Mouse (Mus musculus) forebrain, embryonic 10.5 days (tissue): ENCODE measurements around the gene Spag9. TPM values are rescaled to one million over a fixed set of nuclear protein-coding genes. Genes with fewer than 3 reads are reported as not detected.
"Not testable (repeated sequence)": the region's sequence is repeated elsewhere in the genome, so short reads cannot be mapped to it uniquely, and the experiment has no call there.

Experiments
- DNase-seq: peaks from one replicate; pipeline ENCODE4 v3.0.0-alpha.2; 2017; ENCODE audit warnings: low spot score; ENCODE audit errors: extremely low spot score
- H3K27ac ChIP-seq: fragments of 300-500 bp; sonication (generic); 2 replicates; pipeline ENCODE4 v1.5.1; 2016; ENCODE audit warnings: mild to moderate bottlenecking
- H3K27me3 ChIP-seq: fragments of 300-500 bp; sonication (generic); 2 replicates; pipeline ENCODE4 v1.6.1; 2016; ENCODE audit warnings: mild to moderate bottlenecking; ENCODE audit not compliant: poor library complexity, severe bottlenecking
- H3K36me3 ChIP-seq: fragments of 300-500 bp; sonication (generic); replicated peaks from 2 replicates; pipeline ENCODE4 v1.6.1; 2016; ENCODE audit warnings: mild to moderate bottlenecking, moderate library complexity
- H3K4me1 ChIP-seq: fragments of 300-500 bp; sonication (generic); 2 replicates; pipeline ENCODE4 v1.6.1; 2016
- H3K4me3 ChIP-seq: fragments of 300-500 bp; sonication (generic); 2 replicates; pipeline ENCODE4 v1.5.1; 2016; ENCODE audit warnings: mild to moderate bottlenecking, moderate library complexity
- H3K9me3 ChIP-seq: fragments of 300-500 bp; sonication (generic); 2 replicates; pipeline ENCODE4 v1.6.1; 2016; ENCODE audit warnings: mild to moderate bottlenecking, moderate library complexity
- WGBS: fragments of 180-500 bp; shearing (Covaris S2); methylation state at CpG from one replicate; pipeline ENCODE4 v1.1.7; 2016; 5-methylcytosine and 5-hydroxymethylcytosine counted together
- polyA plus RNA-seq: library from polyadenylated mRNA; unstranded; fragments of >200 nt; fragmentation: Nextera tagmentation; extraction: Ambion mirVana; gene quantifications from 2 replicates; pipeline ENCODE4 v1.2.1, GENCODE M21; 2016

Gene Spag9
- polyA plus RNA-seq, 1 experiment from 2014 or later: 51.3 TPM

GRCm38 (mm10) chr11:94035974-94036373, 40.1 kb downstream of the Spag9 start:
- no peak overlapping the region for H3K27ac ChIP-seq
- no peak for DNase-seq
- 52% methylated on average over 2 of the region's 2 CpGs for WGBS
- H3K36me3 ChIP-seq: peaks cover 8% of the 10 kb centered on the region
- no peaks in the 10 kb centered on the region for H3K9me3 ChIP-seq
- H3K4me1 ChIP-seq: peaks cover 9% of the 10 kb centered on the region
- H3K27me3 ChIP-seq: no peaks in the 10 kb centered on the region
- no peak overlapping the region for H3K4me3 ChIP-seq

GRCm38 (mm10) chr11:94041475-94041874, 45.6 kb downstream of the Spag9 start:
- no peak for DNase-seq
- 0 out of 2 replicates have a peak overlapping the region, but pooled peaks have one; percentile 35 for H3K27ac ChIP-seq
- no peaks in the 10 kb centered on the region for H3K27me3 ChIP-seq
- peaks cover 8% of the 10 kb centered on the region for H3K36me3 ChIP-seq
- 78% methylated on average over 1 of the region's 1 CpGs for WGBS
- H3K4me3 ChIP-seq: no peak overlapping the region
- no peaks in the 10 kb centered on the region for H3K9me3 ChIP-seq
- H3K4me1 ChIP-seq: peaks cover 48% of the 10 kb centered on the region

DNA sequence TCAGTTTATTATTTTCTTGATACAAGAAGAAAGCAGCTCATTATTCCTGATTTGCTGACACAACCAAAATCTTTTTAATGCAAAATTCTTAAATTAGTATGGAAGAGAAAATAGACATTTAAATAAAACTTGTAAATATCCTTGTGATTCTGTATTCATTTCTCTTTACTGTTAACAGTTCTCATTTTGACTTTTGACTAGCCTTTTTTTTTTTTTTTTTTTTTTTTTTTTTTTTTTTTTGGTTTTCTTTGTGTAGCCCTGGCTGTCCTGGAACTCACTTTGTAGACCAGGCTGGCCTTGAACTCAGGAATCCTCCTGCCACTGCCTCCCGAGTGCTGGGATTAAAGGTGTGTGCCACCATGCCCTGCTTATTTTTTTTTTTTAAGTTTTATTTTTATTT, 46.4 kb downstream of the Spag9 start:
- 90% methylated on average over 1 of the region's 1 CpGs for WGBS
- not testable (repeated sequence) for H3K4me3 ChIP-seq

GRCm38 (mm10) chr11:94043998-94044985, 48.4 kb downstream of the Spag9 start:
- no peaks in the 10 kb centered on the region for H3K9me3 ChIP-seq
- WGBS: 5% methylated on average over 22 of the region's 22 CpGs
- peaks cover 60% of the 10 kb centered on the region for H3K4me1 ChIP-seq
- peak overlapping the region; percentile 65 for H3K4me3 ChIP-seq
- H3K36me3 ChIP-seq: peaks cover 17% of the 10 kb centered on the region
- DNase-seq: peak; percentile 95
- H3K27ac ChIP-seq: peak overlapping the region; percentile 92
- no peaks in the 10 kb centered on the region for H3K27me3 ChIP-seq

More for the DNA sequence above, 46.4 kb downstream of the Spag9 start:
- DNase-seq, H3K27ac ChIP-seq, H3K9me3 ChIP-seq, H3K27me3 ChIP-seq, H3K36me3 ChIP-seq: not testable (repeated sequence)
- peaks cover 57% of the 10 kb centered on the region for H3K4me1 ChIP-seq

GRCm38 (mm10) chr11:94045016-94045415, 49.1 kb downstream of the Spag9 start:
- WGBS: 7% methylated on average over 4 of the region's 4 CpGs
- peak overlapping the region; percentile 65 for H3K4me3 ChIP-seq
- DNase-seq: peak; percentile 43
- H3K4me1 ChIP-seq: peaks cover 56% of the 10 kb centered on the region
- no peaks in the 10 kb centered on the region for H3K9me3 ChIP-seq
- H3K27me3 ChIP-seq: no peaks in the 10 kb centered on the region
- H3K27ac ChIP-seq: peak overlapping the region; percentile 92
- H3K36me3 ChIP-seq: peaks cover 24% of the 10 kb centered on the region

- Histone ChIP-seq H3K36me3 (peaks cover 47% of the 10 kb centered on the region), H3K4me1 (peaks cover 41% of the 10 kb centered on the region), H3K27me3 (no peaks in the 10 kb centered on the region), H3K4me3 (peak overlapping the region; percentile 65; the same call in 1 of the 2 replicates), H3K9me3 (no peaks in the 10 kb centered on the region), H3K27ac (peak overlapping the region; percentile 41; the same call in 1 of the 2 replicates)
- no peak for DNase-seq
- 76% methylated on average over 2 of the region's 2 CpGs for WGBS
Observed at GRCm38 (mm10) chr11:94047288-94047687, 51.4 kb downstream of the Spag9 start.

DNA sequence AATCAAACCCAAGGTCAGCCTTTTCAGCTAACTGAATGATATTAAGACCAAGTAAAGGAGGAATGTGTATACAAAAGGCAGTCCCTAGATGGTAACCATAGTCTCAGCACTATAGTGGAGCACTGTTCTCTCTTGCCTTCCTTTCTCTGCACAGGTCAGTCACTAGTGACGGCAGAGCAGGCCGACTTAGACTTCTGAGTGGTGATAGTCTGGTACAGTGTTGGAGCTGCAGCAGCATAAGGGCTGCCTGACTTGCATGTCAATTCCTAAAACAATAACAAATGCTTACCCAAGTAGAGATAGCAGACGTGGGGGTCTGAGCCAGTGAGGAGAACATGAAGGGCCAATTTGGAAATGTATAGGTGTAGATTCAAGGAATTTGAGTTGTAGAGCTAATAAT, 58.3 kb downstream of the Spag9 start:
- H3K27ac ChIP-seq: no peak overlapping the region
- H3K36me3 ChIP-seq: peaks cover 95% of the 10 kb centered on the region

GRCm38 (mm10) chr11:94054901-94055300, 59.0 kb downstream of the Spag9 start:
- Histone ChIP-seq H3K27ac (no peak overlapping the region), H3K4me1 (peaks cover 4% of the 10 kb centered on the region; the same call in 1 of the 2 replicates), H3K4me3 (no peak overlapping the region), H3K36me3 (peaks cover 95% of the 10 kb centered on the region), H3K27me3 (no peaks in the 10 kb centered on the region), H3K9me3 (no peaks in the 10 kb centered on the region)
- WGBS: 91% methylated on average over 3 of the region's 3 CpGs
- no peak for DNase-seq

More for the DNA sequence above, 58.3 kb downstream of the Spag9 start:
- H3K27me3 ChIP-seq: no peaks in the 10 kb centered on the region
- no peaks in the 10 kb centered on the region for H3K9me3 ChIP-seq
- peaks cover 4% of the 10 kb centered on the region; the same call in 1 of the 2 replicates for H3K4me1 ChIP-seq
- H3K4me3 ChIP-seq: no peak overlapping the region
- DNase-seq: no peak
- 88% methylated on average over 3 of the region's 3 CpGs for WGBS

DNA sequence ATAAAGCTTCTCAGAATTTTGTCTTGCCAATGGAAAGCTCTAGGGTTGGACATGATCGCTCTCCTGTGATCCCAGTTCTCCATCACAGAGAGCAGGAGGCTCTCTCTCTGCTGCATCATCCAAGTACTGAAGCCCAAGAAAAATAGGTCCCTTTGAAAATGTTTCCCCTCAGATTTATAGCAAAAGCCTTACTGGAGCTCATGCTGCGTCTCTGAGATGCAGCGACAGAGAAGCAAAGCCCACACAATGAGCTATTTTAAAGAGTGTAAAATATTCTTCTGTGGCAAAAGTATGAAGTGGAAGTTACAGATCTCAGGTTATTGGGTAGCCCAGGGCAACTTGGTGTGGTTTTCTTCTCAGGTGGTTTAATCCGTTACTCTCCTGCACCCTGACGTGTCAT, 68.0 kb downstream of the Spag9 start:
- Histone ChIP-seq H3K36me3 (peaks cover 92% of the 10 kb centered on the region), H3K27me3 (no peaks in the 10 kb centered on the region), H3K4me3 (no peak overlapping the region), H3K9me3 (no peaks in the 10 kb centered on the region), H3K27ac (no peak overlapping the region), H3K4me1 (no peaks in the 10 kb centered on the region)
- DNase-seq: no peak
- 95% methylated on average over 5 of the region's 5 CpGs for WGBS

- peaks cover 93% of the 10 kb centered on the region for H3K36me3 ChIP-seq
- no peaks in the 10 kb centered on the region for H3K9me3 ChIP-seq
- WGBS: 89% methylated on average over 2 of the region's 2 CpGs
- H3K27me3 ChIP-seq: no peaks in the 10 kb centered on the region
- DNase-seq: no peak
- H3K4me3 ChIP-seq: no peak overlapping the region
- H3K4me1 ChIP-seq: no peaks in the 10 kb centered on the region
- H3K27ac ChIP-seq: no peak overlapping the region
Observed at GRCm38 (mm10) chr11:94070455-94070854, 74.6 kb downstream of the Spag9 start.

GRCm38 (mm10) chr11:94073283-94073682, 77.4 kb downstream of the Spag9 start:
- H3K4me1 ChIP-seq: no peaks in the 10 kb centered on the region
- no peaks in the 10 kb centered on the region for H3K9me3 ChIP-seq
- H3K4me3 ChIP-seq: no peak overlapping the region
- DNase-seq: no peak
- no peaks in the 10 kb centered on the region for H3K27me3 ChIP-seq
- H3K36me3 ChIP-seq: peaks cover 82% of the 10 kb centered on the region
- no peak overlapping the region for H3K27ac ChIP-seq
- 93% methylated on average over 4 of the region's 4 CpGs for WGBS

GRCm38 (mm10) chr11:94086966-94087365, 91.1 kb downstream of the Spag9 start:
- 86% methylated on average over 2 of the region's 2 CpGs for WGBS
- peaks cover 97% of the 10 kb centered on the region for H3K36me3 ChIP-seq
- not testable (repeated sequence) for DNase-seq

DNA sequence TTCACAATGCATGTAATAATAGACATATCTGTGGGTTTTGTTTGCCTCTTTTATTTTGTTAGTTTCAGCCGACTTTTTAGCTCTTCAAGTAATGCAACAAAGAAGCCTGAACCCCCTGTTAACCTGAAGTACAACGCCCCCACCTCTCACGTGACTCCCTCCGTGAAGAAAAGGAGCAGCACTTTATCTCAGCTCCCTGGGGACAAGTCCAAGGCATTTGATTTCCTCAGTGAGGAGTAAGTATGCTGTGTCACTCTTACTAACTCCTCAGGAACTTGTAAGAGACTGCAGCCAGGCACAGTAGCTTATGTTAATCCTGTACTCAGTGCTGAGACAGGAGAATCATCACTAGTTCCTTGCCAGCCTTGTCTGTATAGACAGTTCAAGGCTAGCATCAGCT, 94.6 kb downstream of the Spag9 start:
- Histone ChIP-seq H3K4me1 (no peaks in the 10 kb centered on the region), H3K9me3 (no peaks in the 10 kb centered on the region), H3K4me3 (no peak overlapping the region), H3K27me3 (no peaks in the 10 kb centered on the region), H3K27ac (no peak overlapping the region), H3K36me3 (peaks cover 98% of the 10 kb centered on the region)
- DNase-seq: no peak
- WGBS: 87% methylated on average over 4 of the region's 4 CpGs

More at GRCm38 (mm10) chr11:94086966-94087365, 91.1 kb downstream of the Spag9 start:
- H3K27me3 ChIP-seq, H3K4me3 ChIP-seq, H3K27ac ChIP-seq, H3K4me1 ChIP-seq, H3K9me3 ChIP-seq: not testable (repeated sequence)
